Mouse (Mus musculus) layer of hippocampus, adult 18-20 months (tissue): ENCODE results near the gene Nr1d1. TPM values are rescaled to one million over a fixed set of nuclear protein-coding genes. Genes with fewer than 3 reads are reported as not detected.

Experiments
- DNase-seq, 2 experiments: peaks; one replicate each; pipeline ENCODE4 v3.0.0; 2022; ENCODE audit warnings: low spot score in 2 of 2
- total RNA-seq, 2 experiments: library from RNA; stranded (reverse); gene quantifications; 2 replicates each; pipeline ENCODE4 v1.2.3; 2021

Nr1d1 gene
- total RNA-seq, 2 experiments from 2014 or later = 66.6 to 84.3 TPM

DNA sequence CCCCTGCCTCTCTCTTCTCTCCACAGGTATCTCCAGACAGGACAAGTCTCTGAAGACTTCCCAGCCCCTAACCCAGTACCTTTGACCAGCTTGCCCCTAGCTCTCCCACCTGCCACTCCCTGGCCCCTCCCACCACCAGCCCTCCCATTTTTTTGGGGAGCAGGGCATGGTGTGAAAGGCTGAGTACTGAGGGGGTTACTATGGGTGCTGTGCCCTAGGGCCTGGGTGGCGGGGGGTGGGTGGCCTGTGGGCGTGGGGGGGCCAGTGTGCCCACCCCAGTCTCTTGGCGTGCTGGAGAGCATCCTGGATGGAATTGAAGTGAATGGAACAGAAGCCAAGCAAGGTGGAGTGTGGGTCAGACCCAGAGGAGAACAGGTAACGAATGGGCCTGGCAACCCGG, 21.9 kb downstream of the Nr1d1 start:
- no peak for DNase-seq

DNA sequence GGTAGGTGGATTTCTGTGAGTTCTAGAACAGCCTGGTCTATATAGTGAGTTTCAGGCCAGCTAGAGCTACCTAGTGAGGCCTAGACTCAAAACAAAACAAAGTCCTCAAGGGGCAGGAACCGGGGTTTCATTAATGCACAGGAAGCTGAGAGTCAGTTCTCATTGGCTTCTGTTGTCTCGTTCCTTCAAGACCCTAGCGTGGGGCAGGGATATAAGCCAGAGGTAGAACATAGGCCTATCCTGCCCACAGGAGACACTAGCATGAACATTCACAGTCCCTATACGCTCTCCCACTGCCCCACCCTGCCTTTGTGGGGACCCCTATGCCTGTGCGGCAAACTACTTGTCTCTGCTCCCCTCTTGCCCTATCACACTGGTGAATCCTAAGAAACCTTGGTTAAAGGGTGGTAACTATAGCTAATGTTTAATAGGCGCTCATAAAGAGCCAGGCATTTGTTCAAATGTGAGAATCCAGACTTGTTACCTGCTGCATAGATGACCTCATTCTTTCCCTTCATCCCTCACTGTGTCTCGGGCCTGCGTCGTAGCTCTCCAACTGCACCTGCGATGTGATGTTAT, 22.5 kb downstream of the Nr1d1 start:
- DNase-seq = no peak

DNA sequence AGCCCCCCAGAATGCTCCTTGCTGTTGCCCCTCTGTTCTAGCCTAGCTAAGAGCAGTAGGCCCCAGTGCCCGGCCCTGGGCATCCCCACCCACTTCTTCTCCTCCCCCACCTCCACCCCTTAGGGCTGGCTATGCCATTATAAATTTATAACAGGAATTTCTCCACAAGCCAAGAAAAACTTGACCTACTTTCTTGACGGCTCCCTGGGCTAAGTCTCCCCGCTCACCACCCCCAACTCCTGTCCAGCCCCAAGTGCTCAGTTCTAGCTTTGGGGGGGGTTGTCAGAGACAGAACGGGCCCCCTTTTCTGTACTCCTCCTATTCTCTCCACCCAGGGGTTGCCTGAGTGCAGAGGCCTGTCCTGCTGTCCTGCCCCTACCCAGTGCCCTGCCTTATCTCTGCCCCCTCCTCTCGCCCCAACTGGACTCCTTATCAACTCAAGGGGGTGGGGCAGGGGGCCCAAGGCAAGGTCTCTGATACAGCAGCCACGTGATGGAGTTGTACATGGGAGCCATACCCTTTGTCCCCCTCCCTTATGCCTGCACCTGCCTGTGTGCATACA, 23.8 kb downstream of the Nr1d1 start:
- peak in 1 of 2 experiments; percentile 3 for DNase-seq

DNA sequence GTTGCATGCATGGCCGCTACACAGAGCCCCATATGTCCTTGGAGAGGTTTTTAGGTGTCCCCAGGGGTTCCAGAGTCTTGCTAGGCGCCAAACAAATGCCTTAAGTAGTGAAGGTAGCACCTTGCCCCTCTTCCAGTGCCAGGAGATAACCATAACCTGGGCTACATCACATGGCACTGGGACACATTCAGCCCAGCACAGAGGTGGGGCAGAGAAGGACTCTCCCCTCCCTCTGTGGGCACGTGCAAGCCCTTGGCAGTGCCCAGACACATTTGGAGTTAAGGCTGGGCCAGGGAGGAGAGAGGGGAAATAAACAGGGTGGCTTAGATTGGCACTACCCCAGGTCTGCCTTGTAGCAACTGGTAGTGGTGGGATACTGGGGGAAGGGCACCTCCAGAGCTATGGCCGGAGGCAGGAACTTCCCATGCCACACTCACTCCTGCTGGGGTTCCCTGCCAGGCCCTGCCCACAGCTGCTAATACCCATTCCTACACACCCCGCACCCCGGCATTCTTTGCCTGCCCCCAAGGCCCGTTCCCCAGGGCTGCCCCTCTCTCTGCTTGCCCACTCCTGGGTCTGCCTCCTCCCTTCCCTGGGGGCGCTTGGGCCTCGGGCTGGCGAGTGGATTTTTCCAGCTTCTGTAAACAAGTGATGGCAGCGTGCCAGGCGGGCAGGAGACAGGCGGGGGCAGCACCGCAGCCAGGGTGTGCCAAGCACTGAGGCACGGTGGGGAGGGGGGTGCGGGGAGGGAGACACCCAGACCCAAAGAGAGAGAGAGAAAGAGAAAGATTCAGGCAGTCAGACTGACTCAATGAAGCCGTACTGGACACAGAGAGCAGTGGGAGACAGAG, 24.6 kb downstream of the Nr1d1 start:
- peak; percentile 76 to 87 for DNase-seq

DNA sequence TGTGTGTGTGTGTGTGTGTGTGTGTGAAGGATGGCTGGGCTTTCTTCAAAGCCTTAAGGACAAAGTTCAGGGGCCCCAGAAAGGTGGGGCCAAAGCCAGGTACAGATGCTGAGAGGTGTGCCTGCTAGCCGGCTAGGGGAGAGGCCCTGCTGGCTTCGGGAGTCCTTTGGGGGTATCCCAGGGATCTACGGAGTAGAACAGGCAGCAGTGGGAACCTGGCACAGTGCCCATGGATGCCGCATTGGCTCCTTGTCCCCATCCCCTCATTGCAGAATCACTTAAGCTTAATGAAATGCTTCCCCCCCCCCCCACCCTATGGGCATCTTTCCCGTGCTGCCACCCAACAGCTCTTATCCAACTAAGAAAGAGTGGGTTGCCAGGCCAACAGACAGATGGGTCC, 25.4 kb downstream of the Nr1d1 start:
- peak in 1 of 2 experiments; percentile 50 for DNase-seq

DNA sequence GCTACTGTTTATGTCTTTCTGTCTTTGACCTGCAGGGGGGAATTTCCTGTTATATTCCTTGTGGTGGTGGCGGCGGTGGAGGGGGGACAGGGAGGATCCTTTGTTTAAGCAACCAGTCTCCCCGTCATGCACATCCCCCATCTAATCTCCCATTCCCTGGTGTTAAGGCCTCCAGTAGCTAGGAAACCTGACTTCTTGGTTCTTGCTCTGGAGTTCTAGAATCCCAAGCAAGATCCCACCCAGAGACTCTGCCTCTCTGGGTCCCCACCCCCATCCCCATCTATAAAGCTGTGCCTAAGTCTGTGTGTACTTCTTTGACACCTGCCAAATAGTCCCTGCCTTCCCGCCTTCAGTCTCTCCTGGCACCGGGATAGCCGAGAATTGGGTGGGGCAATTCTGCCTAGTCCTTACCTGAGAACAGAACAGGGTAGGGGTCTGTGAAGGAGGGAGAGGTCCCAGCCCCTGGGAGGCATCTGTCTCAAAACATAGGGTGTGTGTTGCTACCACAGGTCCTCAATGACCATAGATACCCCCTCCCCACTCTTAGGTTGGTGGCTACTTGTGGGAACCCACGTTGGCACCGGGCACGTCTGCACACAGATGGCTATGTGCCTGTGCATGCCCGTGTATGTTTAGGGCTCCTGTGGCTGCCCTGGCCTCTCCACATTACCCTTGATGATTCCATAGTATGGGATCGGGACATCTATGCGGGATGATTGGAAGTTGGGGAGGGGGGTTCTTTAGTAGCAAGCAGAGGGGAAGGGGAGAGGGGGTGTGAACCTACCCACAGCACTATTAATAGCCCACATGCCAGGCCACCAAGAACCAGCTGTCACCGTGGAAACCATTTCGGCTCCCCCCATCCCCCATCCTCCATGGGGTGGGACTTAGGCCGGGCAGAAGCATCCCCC, 26.4 kb downstream of the Nr1d1 start:
- peak in 1 of 2 experiments; percentile 53 for DNase-seq

DNA sequence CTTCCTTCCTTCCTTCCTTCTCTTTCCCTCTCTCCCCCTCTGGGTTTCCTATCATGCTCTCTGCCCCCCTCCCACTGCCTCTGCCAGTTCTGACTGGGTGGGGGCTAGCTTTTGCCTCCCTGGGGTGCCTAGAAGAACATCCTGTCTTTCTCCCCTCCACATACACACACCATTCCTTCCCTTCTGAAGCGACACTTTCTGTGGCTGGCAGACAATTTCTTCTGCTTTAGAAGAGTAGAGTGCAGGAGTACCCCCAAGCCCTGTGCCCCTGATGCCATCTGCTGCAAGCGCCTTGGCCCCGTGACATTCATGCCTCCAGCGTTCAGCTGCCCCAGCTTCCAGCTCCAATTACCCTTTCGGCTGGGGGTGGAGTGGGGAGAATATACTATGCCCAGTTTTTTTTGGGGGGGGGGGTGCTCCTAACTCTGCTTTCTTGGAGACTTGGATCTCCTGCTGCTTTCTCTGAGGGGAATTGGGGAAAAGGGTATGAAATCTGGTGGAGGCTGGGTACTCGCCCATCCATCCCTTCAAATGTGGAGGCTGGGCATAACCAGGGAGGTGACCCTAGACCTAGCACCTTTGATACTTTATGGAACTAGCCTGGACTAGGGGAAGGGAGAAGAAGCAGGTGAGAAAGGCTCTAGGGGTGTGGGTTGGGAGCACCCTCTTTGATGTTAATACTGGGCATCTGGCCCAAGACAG, 27.2 kb downstream of the Nr1d1 start:
- DNase-seq = peak in 1 of 2 experiments; percentile 55

DNA sequence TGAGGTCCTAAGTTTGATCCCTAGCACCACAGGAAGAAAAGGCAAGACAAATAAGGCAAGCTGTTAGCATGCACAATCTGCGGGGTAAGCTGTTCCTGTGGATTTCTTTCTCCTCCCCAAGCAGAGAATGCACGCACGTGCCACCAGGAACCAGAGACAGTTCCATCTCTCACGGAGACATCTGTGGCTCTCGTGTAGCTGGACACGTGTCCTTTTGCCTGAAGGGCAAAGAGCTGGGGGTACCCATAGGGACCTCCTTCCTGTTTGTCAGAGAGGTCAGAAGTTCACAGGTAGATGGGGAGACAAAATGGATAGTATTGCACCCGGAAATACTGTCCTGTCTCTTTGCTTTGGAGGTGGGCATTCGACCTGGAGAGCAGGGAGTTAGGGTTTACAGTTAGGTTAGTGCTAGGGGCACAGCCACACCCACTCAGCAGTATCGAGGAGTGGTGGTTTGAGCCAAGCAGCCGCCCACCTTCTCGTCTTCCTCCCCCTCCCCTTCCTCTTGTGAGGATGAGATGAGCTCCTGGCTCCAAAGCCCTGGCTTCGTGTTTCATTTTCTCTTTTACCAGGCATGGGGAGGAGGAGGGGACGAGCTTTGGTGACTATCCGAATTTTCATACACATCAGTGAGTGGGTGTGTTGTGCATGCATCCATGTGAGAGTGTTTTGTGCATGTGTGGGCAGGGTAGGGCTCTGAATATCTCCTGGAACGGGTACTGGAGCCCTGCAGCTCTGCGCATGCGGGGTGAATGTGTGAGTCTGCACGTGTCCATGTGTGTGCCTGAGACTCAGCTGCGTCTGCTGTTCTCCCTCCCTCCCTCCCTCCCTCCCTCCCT, 28.1 kb downstream of the Nr1d1 start:
- DNase-seq = peak; percentile 95 to 98

DNA sequence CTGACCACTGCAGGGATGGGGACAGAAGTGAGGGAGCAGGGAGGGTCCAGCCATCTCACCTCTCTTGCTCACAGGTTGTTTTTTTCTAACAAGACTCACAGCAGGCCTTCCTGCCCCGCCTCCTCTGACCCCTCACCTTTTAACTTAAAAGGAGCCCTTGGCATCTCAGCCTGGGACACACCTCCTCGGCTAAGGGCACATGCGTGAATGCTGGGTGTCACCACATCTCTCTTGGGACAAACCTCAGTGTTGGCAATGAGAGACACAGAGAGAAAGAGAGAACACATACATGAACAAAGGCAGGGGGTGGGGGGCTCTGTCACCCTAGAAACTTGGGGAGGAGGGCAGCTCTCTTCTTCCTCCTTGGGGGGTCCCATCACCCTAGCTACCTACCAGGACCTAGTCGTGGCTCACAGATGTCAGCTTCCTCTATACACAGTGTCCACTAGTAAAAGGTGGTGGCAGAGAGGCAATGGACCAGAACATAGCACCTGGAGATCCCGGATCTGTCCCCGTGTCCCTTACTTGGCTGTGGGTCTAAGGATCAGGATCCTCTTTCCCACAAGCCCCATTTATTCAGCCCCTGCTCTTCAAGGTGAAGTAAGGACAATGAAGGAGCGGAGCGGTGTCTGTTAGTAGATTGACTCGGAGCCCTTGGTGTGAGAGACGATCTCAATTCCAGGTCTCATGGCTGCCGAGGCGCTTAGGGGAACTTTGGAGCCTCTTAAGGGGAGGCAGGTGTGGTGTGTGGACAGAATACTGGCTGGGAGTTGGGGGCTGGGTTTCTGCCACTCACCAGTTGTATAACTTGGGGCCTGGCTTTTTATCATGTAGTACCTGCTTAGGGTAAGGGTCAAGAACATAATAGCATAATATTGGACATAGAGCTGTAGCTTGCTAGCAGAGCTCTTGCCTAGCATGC, 28.9 kb downstream of the Nr1d1 start:
- no peak for DNase-seq

DNA sequence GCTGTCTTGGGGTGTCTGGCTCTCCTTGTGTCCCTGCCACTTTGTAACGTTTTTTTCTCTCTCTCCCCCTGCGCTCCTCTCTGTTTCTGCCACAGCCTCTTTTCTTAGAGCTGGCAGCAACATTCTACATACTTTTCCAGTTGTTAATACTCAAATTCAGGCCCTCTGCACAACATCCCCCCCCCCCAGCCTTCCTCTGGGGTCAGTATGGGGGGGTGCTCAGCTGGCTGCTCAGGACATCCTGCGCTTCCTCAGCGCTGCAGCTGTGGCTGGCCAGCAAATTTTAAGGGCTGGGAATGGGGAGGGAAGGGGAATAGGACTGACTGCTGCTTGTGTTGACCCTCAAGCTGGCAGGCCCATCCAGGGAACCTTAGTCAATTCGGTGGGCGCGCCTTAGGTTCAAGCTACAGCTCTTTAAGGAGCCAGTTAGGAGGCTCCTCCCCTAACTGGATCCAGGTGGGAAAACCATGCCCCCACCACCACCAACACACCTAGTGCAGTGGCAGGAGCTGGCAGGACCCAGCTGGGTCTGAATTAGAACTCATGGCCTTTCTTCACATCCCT, 30.6 kb downstream of the Nr1d1 start:
- no peak for DNase-seq

DNA sequence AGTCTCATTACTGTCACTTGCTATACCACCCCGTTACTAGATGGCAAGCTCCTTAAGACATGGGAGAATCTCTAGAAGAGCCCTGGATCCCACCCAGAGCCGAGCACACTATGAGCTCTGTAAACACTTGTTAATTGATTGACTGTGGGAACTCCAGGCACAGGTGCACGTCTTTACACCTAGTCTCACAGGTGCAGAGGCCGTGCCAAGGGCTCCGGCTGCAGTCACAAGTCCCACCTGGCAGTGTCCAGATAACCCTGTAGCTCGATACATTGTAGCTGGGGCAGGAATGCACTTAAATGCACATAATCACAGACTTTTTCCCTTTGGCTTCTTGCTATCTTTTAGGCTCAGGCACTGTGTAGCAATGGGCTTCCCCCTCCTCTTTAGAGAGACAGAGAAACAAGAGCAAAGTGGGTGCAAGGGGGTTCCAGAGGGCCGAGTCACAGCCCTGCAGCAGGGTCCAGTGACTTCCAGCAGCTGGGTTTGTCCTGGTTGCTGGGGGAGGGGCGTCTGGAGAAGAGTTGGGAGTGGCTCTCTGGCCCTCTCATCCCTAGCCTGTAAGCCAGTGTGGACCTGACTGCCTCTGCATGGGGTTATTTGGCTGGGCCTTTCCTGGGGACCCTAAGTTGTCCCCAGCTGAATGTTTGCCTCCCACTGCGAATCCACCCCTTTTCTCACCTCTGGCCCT, 31.3 kb downstream of the Nr1d1 start:
- DNase-seq = peak in 1 of 2 experiments; percentile 48

DNA sequence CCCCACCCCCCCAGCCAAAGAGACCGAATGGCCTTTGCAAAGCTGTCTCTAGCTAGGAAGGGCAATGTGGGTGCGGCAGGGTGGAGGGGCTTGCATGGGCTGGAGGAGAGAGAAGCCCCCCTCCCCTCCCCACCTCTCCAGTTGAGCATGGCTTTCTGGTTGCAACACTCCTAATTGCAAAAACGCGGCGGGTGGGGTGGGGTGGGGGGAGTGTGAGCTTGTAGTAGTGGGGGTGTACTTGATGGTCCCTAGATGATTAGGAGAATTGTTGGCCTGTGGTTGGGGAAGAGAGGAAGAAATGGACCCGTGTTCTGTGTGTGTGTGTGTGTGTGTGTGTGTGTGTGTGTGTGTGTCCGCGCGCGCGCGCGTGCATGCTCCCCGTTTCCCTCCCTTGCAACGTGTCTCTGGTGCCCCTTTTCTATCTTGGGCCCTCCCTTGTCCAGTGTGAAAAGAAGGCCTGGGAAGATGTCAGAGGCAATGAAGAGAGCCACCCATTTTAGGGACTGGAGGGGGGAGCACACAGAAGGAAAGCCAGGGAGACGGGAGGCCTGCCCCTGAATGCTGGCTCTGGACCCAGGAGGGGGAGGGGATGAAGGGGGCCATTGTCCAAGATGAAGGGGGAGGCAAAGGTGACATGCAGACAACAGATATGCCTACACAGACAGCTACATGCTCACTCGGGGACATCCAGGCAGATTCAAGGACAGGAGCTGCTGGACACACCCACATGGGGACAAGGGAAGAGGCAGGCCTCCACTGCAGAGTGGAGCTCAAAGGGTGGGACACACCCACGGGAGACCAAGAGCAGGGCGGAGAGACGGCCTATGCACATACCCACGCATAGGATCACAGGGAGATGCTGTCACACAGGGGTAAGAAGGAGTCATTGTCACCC, 32.5 kb downstream of the Nr1d1 start:
- peak in 1 of 2 experiments; percentile 62 for DNase-seq

DNA sequence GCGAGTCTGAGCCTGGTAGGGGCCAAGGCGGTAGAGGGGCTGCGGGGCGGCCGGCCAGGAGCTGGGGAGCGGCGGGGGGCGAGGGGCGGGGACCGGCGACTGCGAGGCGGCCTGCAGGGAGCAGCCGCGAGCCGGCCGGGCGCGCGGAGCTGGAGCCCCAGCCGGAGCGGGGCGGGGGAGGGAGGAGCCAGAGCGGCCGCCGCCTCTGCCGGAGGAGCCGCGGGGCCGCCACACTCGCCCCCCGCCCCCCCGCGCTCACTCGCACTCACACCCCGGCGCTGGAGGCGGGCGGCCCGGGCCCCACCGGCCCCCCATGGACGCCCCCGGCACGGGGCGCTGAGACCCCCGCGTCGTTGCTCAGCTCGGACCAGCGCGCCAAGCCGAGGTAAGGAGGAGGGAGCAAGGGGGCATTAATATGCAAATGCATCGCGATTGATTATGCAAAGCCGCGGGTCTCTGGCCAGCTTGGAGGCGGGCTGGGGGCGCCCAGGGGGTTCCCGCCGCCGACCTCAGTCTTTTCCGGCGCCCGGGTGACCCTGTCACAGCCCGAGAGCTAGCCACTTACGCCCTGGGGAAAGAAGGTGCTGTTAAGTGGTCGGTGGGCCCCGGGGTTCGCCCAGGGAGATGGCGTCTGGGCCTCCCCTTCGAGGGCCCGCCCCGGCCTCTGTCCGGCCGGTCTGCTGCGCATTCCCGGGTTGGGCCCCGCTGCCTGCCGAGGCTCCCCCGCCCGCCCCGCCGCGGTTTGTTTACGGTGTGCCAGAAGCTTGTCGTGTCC, 33.3 kb downstream of the Nr1d1 start:
- peak in 1 of 2 experiments; percentile 81 for DNase-seq

DNA sequence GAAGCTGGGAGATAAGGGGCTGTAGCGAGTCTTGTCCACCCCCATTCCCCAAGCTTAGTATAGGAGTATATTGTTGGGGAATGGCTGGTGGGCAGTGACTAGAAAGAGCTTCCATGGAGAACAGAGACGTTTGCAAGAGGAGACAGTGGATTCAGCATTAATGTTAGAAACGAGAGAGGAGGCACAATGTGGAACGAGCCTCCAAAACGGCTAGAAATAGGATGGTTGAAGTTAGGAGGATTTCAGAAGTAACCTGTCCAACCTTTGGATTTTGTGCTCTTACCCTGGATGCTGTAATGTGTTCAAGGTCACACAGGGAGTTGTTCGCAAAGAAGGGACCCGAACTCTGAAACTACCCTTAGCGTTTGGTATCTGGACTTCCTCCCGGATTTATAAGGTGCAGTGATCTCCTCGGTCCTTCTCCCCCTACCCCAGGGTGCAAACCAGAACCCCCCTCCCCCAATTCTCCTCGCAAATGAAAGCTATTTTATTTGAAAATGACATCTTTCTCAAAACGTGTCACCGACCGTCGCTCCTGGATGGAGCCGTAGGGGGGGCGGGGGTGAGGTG, 34.0 kb downstream of the Nr1d1 start:
- DNase-seq = peak in 1 of 2 experiments; percentile 55

DNA sequence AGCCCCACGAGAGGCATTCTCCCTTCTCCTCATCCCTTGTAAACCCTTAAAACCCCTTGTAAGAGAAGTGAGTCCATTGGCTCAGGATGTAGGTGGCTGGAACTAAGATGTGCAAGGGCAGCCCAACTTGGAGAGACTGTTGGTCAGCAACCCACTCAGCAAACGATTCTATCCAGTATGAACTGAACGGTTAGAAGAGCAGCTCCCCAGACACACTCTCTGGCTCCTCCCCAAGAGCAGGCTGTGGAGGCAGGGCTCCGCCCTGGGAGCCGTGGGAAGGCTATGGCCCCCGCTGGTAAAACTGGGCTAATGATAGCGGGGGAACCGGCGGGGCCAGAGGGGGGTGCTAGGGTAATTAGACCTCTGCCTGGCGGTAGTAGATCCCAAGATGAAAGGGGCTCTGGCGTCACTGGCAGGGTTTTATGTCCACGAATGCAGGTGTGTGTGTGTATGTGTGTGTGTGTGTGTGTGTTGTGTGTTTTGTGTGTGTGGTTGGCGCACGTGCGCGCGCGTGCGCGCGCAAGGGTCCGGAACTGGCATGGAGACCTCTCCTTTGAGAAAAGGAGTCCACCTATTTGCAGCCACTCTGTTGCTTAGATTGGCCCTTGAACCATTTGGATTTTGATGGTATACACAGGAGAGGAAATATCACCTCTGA, 34.6 kb downstream of the Nr1d1 start, which contains the start of gene Thra:
TSS of gene Thra (plus strand) at position 246 of the 658 bp plus-strand sequence.
- DNase-seq = peak in 1 of 2 experiments; percentile 77
